Mouse (Mus musculus) forebrain, embryonic 10.5 days (tissue): ENCODE measurements around the gene Zscan4e. TPM values are rescaled to one million over a fixed set of nuclear protein-coding genes. Genes with fewer than 3 reads are reported as not detected.
"Not testable (repeated sequence)": the region's sequence is repeated elsewhere in the genome, so short reads cannot be mapped to it uniquely, and the experiment has no call there.

Source experiments
- DNase-seq: peaks from one replicate; pipeline ENCODE4 v3.0.0-alpha.2; 2017; ENCODE audit warnings: low spot score; ENCODE audit errors: extremely low spot score
- H3K27ac ChIP-seq: fragments of 300-500 bp; sonication (generic); 2 replicates; pipeline ENCODE4 v1.5.1; 2016; ENCODE audit warnings: mild to moderate bottlenecking
- H3K27me3 ChIP-seq: fragments of 300-500 bp; sonication (generic); 2 replicates; pipeline ENCODE4 v1.6.1; 2016; ENCODE audit warnings: mild to moderate bottlenecking; ENCODE audit not compliant: poor library complexity, severe bottlenecking
- H3K36me3 ChIP-seq: fragments of 300-500 bp; sonication (generic); replicated peaks from 2 replicates; pipeline ENCODE4 v1.6.1; 2016; ENCODE audit warnings: mild to moderate bottlenecking, moderate library complexity
- H3K4me1 ChIP-seq: fragments of 300-500 bp; sonication (generic); 2 replicates; pipeline ENCODE4 v1.6.1; 2016
- H3K4me3 ChIP-seq: fragments of 300-500 bp; sonication (generic); 2 replicates; pipeline ENCODE4 v1.5.1; 2016; ENCODE audit warnings: mild to moderate bottlenecking, moderate library complexity
- H3K9me3 ChIP-seq: fragments of 300-500 bp; sonication (generic); 2 replicates; pipeline ENCODE4 v1.6.1; 2016; ENCODE audit warnings: mild to moderate bottlenecking, moderate library complexity
- microRNA-seq: library from miRNA; unstranded; fragments of <30 nt; microRNA quantifications from one replicate; pipeline ENCODE4, GENCODE M21; 2017
- polyA plus RNA-seq: library from polyadenylated mRNA; unstranded; fragments of >200 nt; fragmentation: Nextera tagmentation; extraction: Ambion mirVana; gene quantifications from 2 replicates; pipeline ENCODE4 v1.2.1, GENCODE M21; 2016

Zscan4e gene
- not detected in 2 replicates for polyA plus RNA-seq

GRCm38 (mm10) chr7:11310582-11310981 lies at the start of gene Zscan4e:
Gene Zscan4e, minus strand, starts transcription at chr7:11310682.
- H3K36me3 ChIP-seq, DNase-seq, H3K4me3 ChIP-seq, H3K27me3 ChIP-seq, H3K4me1 ChIP-seq, H3K9me3 ChIP-seq, H3K27ac ChIP-seq: not testable (repeated sequence)

Small RNA genes within 50 kb of the gene (microRNA-seq; reads per million reads assigned to microRNA genes)
- gene Gm23087: not detected
- gene Gm26248: not detected

Other genes starting within 250 kb of the Zscan4e start
- not detected in 2 replicates for gene Zscan4-ps1, start 241.0 kb downstream of the Zscan4e start, polyA plus RNA-seq
- gene Zscan4d, start 144.5 kb downstream of the Zscan4e start, polyA plus RNA-seq: not detected in 2 replicates
- gene Zscan4f, start 87.2 kb upstream of the Zscan4e start, polyA plus RNA-seq: not detected in 2 replicates
- not detected in 2 replicates for gene Zscan4-ps2, start 203.6 kb upstream of the Zscan4e start, polyA plus RNA-seq